Mouse (Mus musculus) lung, embryonic 16.5 days (tissue): ENCODE results near the gene Crym. TPM values are rescaled to one million over a fixed set of nuclear protein-coding genes. Genes with fewer than 3 reads are reported as not detected.

ENCODE experiments used
- ATAC-seq: fragments of 200-750 bp; cut with Nextera tagmentation; 2 replicates; pipeline ENCODE4 v1.8.0; 2017; ENCODE audit warnings: low read depth, mild to moderate bottlenecking, moderate library complexity
- H3K27ac ChIP-seq: fragments of 300-500 bp; sonication (generic); 2 replicates; pipeline ENCODE4 v1.5.1; 2014; ENCODE audit warnings: mild to moderate bottlenecking, control low read depth, low read length
- H3K27me3 ChIP-seq: fragments of 300-500 bp; sonication (generic); 2 replicates; pipeline ENCODE4 v1.6.1; 2014; ENCODE audit warnings: low read depth, low read length, mixed read lengths; ENCODE audit not compliant: control insufficient read depth, insufficient read depth
- H3K36me3 ChIP-seq: fragments of 300-500 bp; sonication (generic); 2 replicates; pipeline ENCODE4 v1.6.1; 2014; ENCODE audit warnings: low read length; ENCODE audit not compliant: control insufficient read depth, insufficient read depth
- H3K4me1 ChIP-seq: fragments of 300-500 bp; sonication (generic); replicated peaks from 2 replicates; pipeline ENCODE4 v1.6.1; 2014; ENCODE audit warnings: low read length, mixed read lengths; ENCODE audit not compliant: control insufficient read depth, insufficient read depth
- H3K4me2 ChIP-seq: fragments of 300-500 bp; sonication (generic); 2 replicates; pipeline ENCODE4 v1.6.1; 2014; ENCODE audit warnings: low read depth, low read length, control low read depth
- H3K4me3 ChIP-seq: fragments of 300-500 bp; sonication (generic); 2 replicates; pipeline ENCODE4 v1.5.1; 2014; ENCODE audit warnings: mild to moderate bottlenecking, low read length, control low read depth
- H3K9ac ChIP-seq: fragments of 300-500 bp; sonication (generic); 2 replicates; pipeline ENCODE4 v1.6.1; 2014; ENCODE audit warnings: low read length, control low read depth
- H3K9me3 ChIP-seq: fragments of 300-500 bp; sonication (generic); 2 replicates; pipeline ENCODE4 v1.6.1; 2016; ENCODE audit warnings: low read length; ENCODE audit not compliant: control insufficient read depth
- WGBS: fragments of 180-500 bp; shearing (Covaris S2); extraction: QIAGEN DNeasy Blood & Tissue Kit; methylation state at CpG from one replicate; pipeline ENCODE4 v1.1.7; 2014; 5-methylcytosine and 5-hydroxymethylcytosine counted together
- polyA plus RNA-seq: library from polyadenylated mRNA; unstranded; fragments of >200 nt; fragmentation: Nextera tagmentation; extraction: Ambion mirVana; gene quantifications from 2 replicates; pipeline ENCODE4 v1.2.1, GENCODE M21; 2015

The Crym gene
- polyA plus RNA-seq, result 3.1 and 3.5 TPM in 2 replicates

DNA sequence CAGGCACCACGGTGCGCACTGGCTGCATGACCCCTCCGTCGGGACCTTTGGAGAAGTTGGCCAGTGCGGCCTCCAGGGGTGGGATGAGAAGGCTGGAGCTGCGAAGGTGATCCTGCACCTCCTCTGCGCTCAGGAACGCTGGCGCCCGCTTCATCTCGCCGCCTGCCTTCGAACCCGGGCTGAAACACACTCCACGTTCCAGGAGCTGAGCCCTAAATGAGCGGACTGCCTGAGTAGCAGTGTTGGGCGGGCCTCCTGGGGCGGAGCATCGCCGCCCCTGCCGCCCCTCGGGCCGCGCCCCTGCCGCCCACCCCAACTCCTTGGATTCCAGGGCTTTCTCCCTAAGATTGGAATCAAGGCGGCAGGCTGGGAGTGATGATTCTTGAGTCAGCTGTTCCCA is at the start of gene Crym:
TSS of gene Crym (minus strand) at position 341 of the 400 bp plus-strand sequence.
- WGBS, result 2% methylated on average over 26 of the region's 26 CpGs
- peaks cover 19% of the 10 kb centered on the region for H3K27me3 ChIP-seq

GRCm38 (mm10) chr7:120241092-120241491 is 39.2 kb upstream of the Crym start:
- no peak overlapping the region for H3K4me3 ChIP-seq
- no peaks in the 10 kb centered on the region for H3K36me3 ChIP-seq
- H3K9ac ChIP-seq, result no peak overlapping the region
- H3K27me3 ChIP-seq, result no peaks in the 10 kb centered on the region
- no peak overlapping the region for H3K27ac ChIP-seq
- H3K4me2 ChIP-seq, result no peak overlapping the region
- no peaks in the 10 kb centered on the region for H3K4me1 ChIP-seq
- no peak for ATAC-seq
- H3K9me3 ChIP-seq, result no peaks in the 10 kb centered on the region

More for the DNA sequence above, at the start of gene Crym:
- H3K9me3 ChIP-seq, result no peaks in the 10 kb centered on the region
- peaks cover 10% of the 10 kb centered on the region for H3K4me1 ChIP-seq
- peak within 1 kb of the TSS; percentile 33 for H3K4me3 ChIP-seq
- peak within 1 kb of the TSS; percentile 54 for H3K4me2 ChIP-seq
- no peak within 1 kb of the TSS; the same call in 1 of the 2 replicates for H3K9ac ChIP-seq
- no peaks in the 10 kb centered on the region for H3K36me3 ChIP-seq
- H3K27ac ChIP-seq, result no peak within 1 kb of the TSS
- no peak for ATAC-seq

- Histone ChIP-seq H3K27ac (no peak overlapping the region), H3K4me3 (no peak overlapping the region), H3K9ac (no peak overlapping the region), H3K36me3 (no peaks in the 10 kb centered on the region), H3K4me2 (no peak overlapping the region), H3K27me3 (no peaks in the 10 kb centered on the region), H3K9me3 (no peaks in the 10 kb centered on the region), H3K4me1 (no peaks in the 10 kb centered on the region)
- no peak for ATAC-seq
Measured at GRCm38 (mm10) chr7:120228541-120228940, 26.6 kb upstream of the Crym start.

GRCm38 (mm10) chr7:120205989-120206388 is 4.1 kb upstream of the Crym start:
- ATAC-seq, result peak; percentile 65; the same call in 1 of the 2 replicates
- peaks cover 10% of the 10 kb centered on the region for H3K4me1 ChIP-seq
- no peak overlapping the region for H3K4me3 ChIP-seq
- no peaks in the 10 kb centered on the region for H3K9me3 ChIP-seq
- 29% methylated on average over 9 of the region's 9 CpGs for WGBS
- no peak overlapping the region for H3K4me2 ChIP-seq
- H3K9ac ChIP-seq, result no peak overlapping the region
- H3K27me3 ChIP-seq, result peaks cover 9% of the 10 kb centered on the region
- no peak overlapping the region for H3K27ac ChIP-seq
- H3K36me3 ChIP-seq, result no peaks in the 10 kb centered on the region

DNA sequence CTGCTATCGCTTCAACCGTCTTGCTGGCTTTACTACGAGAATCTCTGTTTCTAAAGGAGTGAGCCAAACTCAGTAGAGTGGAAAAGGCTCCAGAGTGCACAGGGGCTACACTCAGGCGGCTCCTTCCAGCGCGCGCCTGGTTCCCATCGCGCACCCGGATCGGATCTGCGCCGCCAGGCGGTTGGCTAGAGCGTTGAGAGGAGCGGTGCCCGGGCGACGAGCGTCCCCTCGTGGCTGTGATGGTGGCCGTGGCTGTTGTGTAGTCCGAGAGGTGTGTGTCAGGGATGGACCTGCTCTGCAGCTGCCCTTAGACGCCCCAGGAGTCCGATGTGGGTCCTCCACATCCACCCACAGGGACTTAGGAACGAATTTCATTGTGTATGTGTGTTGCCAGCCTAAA is 1.9 kb upstream of the Crym start, which contains the start of gene Abca14:
TSS of gene Abca14 (plus strand) at position 173 of the 400 bp plus-strand sequence.
- Histone ChIP-seq H3K27ac (no peak within 1 kb of the TSS), H3K9me3 (no peaks in the 10 kb centered on the region), H3K27me3 (peaks cover 19% of the 10 kb centered on the region), H3K4me2 (no peak within 1 kb of the TSS), H3K9ac (no peak within 1 kb of the TSS), H3K4me1 (peaks cover 10% of the 10 kb centered on the region), H3K36me3 (no peaks in the 10 kb centered on the region), H3K4me3 (no peak within 1 kb of the TSS)
- ATAC-seq, result peak; percentile 85
- 7% methylated on average over 26 of the region's 26 CpGs for WGBS

GRCm38 (mm10) chr7:120201231-120201744 is 623 bp downstream of the Crym start:
- peaks cover 19% of the 10 kb centered on the region for H3K27me3 ChIP-seq
- no peak overlapping the region for H3K27ac ChIP-seq

GRCm38 (mm10) chr7:120195207-120195606 is 6.7 kb downstream of the Crym start:
- Histone ChIP-seq H3K4me2 (no peak overlapping the region), H3K9me3 (no peaks in the 10 kb centered on the region), H3K27me3 (peaks cover 3% of the 10 kb centered on the region; the same call in 1 of the 2 replicates), H3K4me1 (peaks cover 2% of the 10 kb centered on the region), H3K4me3 (no peak overlapping the region), H3K27ac (no peak overlapping the region), H3K36me3 (no peaks in the 10 kb centered on the region), H3K9ac (no peak overlapping the region)
- ATAC-seq, result no peak
- 68% methylated on average over 4 of the region's 4 CpGs for WGBS

More at GRCm38 (mm10) chr7:120201231-120201744, 623 bp downstream of the Crym start:
- H3K9ac ChIP-seq, result no peak overlapping the region; the same call in 1 of the 2 replicates
- H3K4me1 ChIP-seq, result peaks cover 10% of the 10 kb centered on the region
- no peak for ATAC-seq
- no peaks in the 10 kb centered on the region for H3K9me3 ChIP-seq
- H3K4me2 ChIP-seq, result peak overlapping the region; percentile 54
- no peaks in the 10 kb centered on the region for H3K36me3 ChIP-seq
- 4% methylated on average over 14 of the region's 14 CpGs for WGBS
- H3K4me3 ChIP-seq, result peak overlapping the region; percentile 33

DNA sequence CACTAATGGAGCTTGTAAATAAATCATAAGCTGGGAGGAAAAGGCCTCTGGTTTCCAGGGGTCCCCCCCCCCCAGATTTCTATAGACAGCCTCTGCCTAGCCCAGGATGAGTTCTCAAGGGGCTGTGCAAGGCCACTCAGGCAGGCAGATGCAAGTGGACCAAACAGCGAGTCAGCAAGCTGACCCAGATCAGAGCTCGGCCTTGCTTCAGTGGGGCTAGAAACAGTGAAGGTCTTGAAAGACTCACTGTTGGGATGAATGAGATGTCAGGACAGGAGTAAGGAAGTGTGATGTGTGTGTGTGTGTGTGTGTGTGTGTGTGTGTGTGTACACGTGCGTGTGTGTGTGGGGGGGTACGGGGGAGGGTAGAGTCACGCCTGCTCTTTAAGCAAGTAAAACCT is 9.1 kb downstream of the Crym start:
- Histone ChIP-seq H3K4me1 (peaks cover 3% of the 10 kb centered on the region), H3K27ac (no peak overlapping the region), H3K4me3 (no peak overlapping the region), H3K9ac (no peak overlapping the region), H3K27me3 (no peaks in the 10 kb centered on the region), H3K4me2 (no peak overlapping the region), H3K9me3 (no peaks in the 10 kb centered on the region), H3K36me3 (no peaks in the 10 kb centered on the region)
- no peak for ATAC-seq
- 79% methylated on average over 6 of the region's 6 CpGs for WGBS

GRCm38 (mm10) chr7:120192207-120192606 is 9.7 kb downstream of the Crym start:
- no peak for ATAC-seq
- H3K27ac ChIP-seq, result no peak overlapping the region
- H3K4me3 ChIP-seq, result no peak overlapping the region
- 45% methylated on average over 3 of the region's 3 CpGs for WGBS
- H3K4me2 ChIP-seq, result no peak overlapping the region
- H3K36me3 ChIP-seq, result no peaks in the 10 kb centered on the region
- peaks cover 3% of the 10 kb centered on the region for H3K4me1 ChIP-seq
- no peaks in the 10 kb centered on the region for H3K9me3 ChIP-seq
- H3K27me3 ChIP-seq, result no peaks in the 10 kb centered on the region
- H3K9ac ChIP-seq, result no peak overlapping the region
